Mouse (Mus musculus) kidney, postnatal 0 days (tissue): ENCODE data around the gene Slc35g1. TPM values are rescaled to one million over a fixed set of nuclear protein-coding genes. Genes with fewer than 3 reads are reported as not detected.
A peak's percentile ranks its signal among the peaks of the same experiment; 100 is the strongest.

Experiments
- ATAC-seq: fragments of 200-750 bp; cut with Nextera tagmentation; replicated peaks from 2 replicates; pipeline ENCODE4 v1.8.0; 2017; ENCODE audit warnings: low read depth, moderate number of reproducible peaks, moderate TSS enrichment, moderate library complexity; ENCODE audit not compliant: low FRiP score
- DNase-seq: peaks from one replicate; pipeline ENCODE4 v3.0.0-alpha.2; 2016; ENCODE audit warnings: low spot score
- H3K27ac ChIP-seq: fragments of 300-500 bp; sonication (generic); 2 replicates; pipeline ENCODE4 v1.5.1; 2014; ENCODE audit warnings: mild to moderate bottlenecking
- H3K27me3 ChIP-seq: fragments of 300-500 bp; sonication (generic); 2 replicates; pipeline ENCODE4 v1.6.1; 2014; ENCODE audit warnings: low read length, mixed read lengths; ENCODE audit not compliant: insufficient read depth
- H3K36me3 ChIP-seq: fragments of 300-500 bp; sonication (generic); 2 replicates; pipeline ENCODE4 v1.6.1; 2014; ENCODE audit warnings: low read length, mixed read lengths; ENCODE audit not compliant: insufficient read depth
- H3K4me1 ChIP-seq: fragments of 300-500 bp; sonication (generic); replicated peaks from 2 replicates; pipeline ENCODE4 v1.6.1; 2014; ENCODE audit warnings: antibody characterized with exemption, low read length, mixed read lengths; ENCODE audit not compliant: insufficient read depth
- H3K4me2 ChIP-seq: fragments of 300-500 bp; sonication (generic); 2 replicates; pipeline ENCODE4 v1.6.1; 2014; ENCODE audit warnings: mild to moderate bottlenecking, low read length, moderate library complexity, mixed read lengths
- H3K4me3 ChIP-seq: fragments of 300-500 bp; sonication (generic); replicated peaks from 2 replicates; pipeline ENCODE4 v1.5.1; 2014; ENCODE audit warnings: low read depth, low read length
- H3K9ac ChIP-seq: fragments of 300-500 bp; sonication (generic); 2 replicates; pipeline ENCODE4 v1.6.1; 2014; ENCODE audit warnings: low read depth, low read length
- H3K9me3 ChIP-seq: fragments of 300-500 bp; sonication (generic); replicated peaks from 2 replicates; pipeline ENCODE4 v1.6.1; 2016; ENCODE audit warnings: low read length, inconsistent platforms, mixed read lengths
- CTCF ChIP-seq: IDR thresholded peaks from 2 replicates; pipeline ENCODE4 v1.5.1; 2016; ENCODE audit warnings: antibody characterized with exemption, low read depth, mild to moderate bottlenecking, moderate library complexity
- WGBS: fragments of 180-500 bp; shearing (Covaris S2); extraction: QIAGEN DNeasy Blood & Tissue Kit; methylation state at CpG from one replicate; pipeline ENCODE4 v1.1.7; 2014; 5-methylcytosine and 5-hydroxymethylcytosine counted together
- polyA plus RNA-seq: library from polyadenylated mRNA; unstranded; fragments of >200 nt; fragmentation: Nextera tagmentation; extraction: Ambion mirVana; gene quantifications from 2 replicates; pipeline ENCODE4 v1.2.1, GENCODE M21; 2015

Slc35g1 gene
- polyA plus RNA-seq, 1 experiment from 2014 or later: 8.7 TPM

DNA sequence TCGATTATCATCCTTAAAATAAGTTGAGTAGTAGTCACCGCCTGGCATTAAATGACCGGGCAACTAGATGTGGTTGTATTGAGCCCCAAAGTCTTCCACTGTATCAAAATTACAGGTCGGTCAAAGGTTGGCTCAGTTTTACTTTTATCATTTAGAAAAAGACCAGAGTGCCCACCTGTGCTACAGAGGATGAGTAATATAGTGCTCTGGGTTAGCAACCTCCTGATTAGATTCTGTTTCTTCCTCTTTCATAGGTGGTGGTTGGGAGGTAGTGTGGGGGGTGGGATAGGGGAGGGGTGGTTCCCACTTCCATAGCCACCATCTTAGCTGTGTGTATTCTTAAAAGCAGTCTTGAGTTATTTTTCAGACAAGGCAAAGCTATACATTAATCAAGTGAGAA lies 7.9 kb upstream of the Slc35g1 start:
- no peak for TF ChIP-seq CTCF
- Histone ChIP-seq H3K4me1 (no peaks in the 10 kb centered on the region), H3K36me3 (no peaks in the 10 kb centered on the region), H3K4me2 (no peak overlapping the region), H3K27me3 (no peaks in the 10 kb centered on the region), H3K4me3 (no peak overlapping the region), H3K9me3 (no peaks in the 10 kb centered on the region), H3K27ac (no peak overlapping the region), H3K9ac (no peak overlapping the region)
- DNase-seq (no peak), ATAC-seq (no peak)
- WGBS: 94% methylated on average over 4 of the region's 4 CpGs

DNA sequence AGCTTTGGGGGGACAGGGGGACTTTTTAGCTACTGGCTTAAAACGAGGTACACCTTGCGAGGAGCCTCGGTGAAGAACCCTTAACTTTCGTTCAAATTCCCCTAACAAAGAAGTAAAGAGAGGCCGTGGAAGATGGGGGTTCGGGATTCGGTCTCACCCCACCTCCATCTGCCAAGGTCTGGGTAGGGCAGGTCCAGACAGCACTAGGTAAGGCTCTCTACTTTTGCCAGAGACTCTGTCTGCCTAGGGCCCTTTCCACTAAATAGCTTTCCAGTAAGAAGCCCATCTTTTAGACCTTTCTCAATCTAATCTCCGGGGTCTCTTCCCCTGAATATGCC lies 822 bp downstream of the Slc35g1 start:
- Histone ChIP-seq H3K9me3 (no peaks in the 10 kb centered on the region), H3K36me3 (no peaks in the 10 kb centered on the region), H3K4me3 (peak overlapping the region; percentile 55), H3K4me1 (no peaks in the 10 kb centered on the region), H3K27ac (peak overlapping the region; percentile 31; the same call in 1 of the 2 replicates), H3K9ac (peak overlapping the region; percentile 70), H3K4me2 (peak overlapping the region; percentile 92), H3K27me3 (no peaks in the 10 kb centered on the region)
- WGBS: 38% methylated on average over 8 of the region's 8 CpGs
- ATAC-seq: no peak
- DNase-seq: no peak
- TF ChIP-seq CTCF: no peak

DNA sequence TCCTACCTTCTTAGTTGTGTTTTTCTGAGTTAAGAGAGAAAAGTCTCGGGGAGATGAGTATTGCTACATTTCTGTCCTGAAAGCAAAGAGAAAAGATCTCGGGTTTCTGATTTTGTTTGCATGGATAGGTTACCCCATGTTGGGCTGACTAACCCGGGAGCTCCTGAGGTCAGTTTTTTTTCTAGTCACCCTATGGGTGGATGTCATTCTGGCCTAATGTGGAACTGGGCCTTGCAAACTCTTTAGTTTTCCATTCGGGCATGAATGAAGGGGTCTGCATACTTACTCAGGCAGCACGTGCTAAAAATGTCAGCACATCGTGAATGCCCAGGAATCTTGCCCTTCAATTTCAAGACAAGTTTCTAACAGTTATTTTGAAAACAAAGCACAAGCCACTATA lies 1.2 kb downstream of the Slc35g1 start:
- Histone ChIP-seq H3K9ac (no peak overlapping the region), H3K27ac (no peak overlapping the region), H3K27me3 (no peaks in the 10 kb centered on the region), H3K4me2 (peak overlapping the region; percentile 92), H3K9me3 (no peaks in the 10 kb centered on the region), H3K4me1 (no peaks in the 10 kb centered on the region), H3K36me3 (no peaks in the 10 kb centered on the region), H3K4me3 (peak overlapping the region; percentile 55; the same call in 1 of the 2 replicates)
- 40% methylated on average over 6 of the region's 6 CpGs for WGBS
- DNase-seq (no peak), ATAC-seq (no peak)
- TF ChIP-seq CTCF: no peak

DNA sequence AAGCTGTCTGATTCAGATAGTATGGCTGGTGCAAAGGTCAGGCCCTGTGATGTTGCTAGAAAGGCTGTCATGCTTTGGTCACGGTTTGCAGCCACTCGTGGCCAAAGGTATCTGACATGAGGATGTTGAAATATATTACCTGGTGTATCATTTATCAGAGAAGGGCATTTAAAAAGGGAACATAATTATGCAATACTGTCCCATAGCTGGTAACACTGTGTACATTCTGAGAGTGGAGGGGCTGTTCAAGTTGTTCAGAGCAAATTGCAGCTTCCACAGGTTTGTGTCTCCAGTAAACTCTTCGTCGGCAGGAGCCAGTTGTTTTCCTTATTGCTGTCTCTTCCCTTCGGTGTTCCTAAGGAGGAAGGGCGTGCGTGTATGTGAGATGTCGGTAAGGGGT lies 3.2 kb downstream of the Slc35g1 start:
- ATAC-seq (no peak), DNase-seq (no peak)
- Histone ChIP-seq H3K27ac (no peak overlapping the region), H3K9me3 (no peaks in the 10 kb centered on the region), H3K9ac (no peak overlapping the region), H3K4me2 (no peak overlapping the region), H3K4me1 (no peaks in the 10 kb centered on the region), H3K27me3 (no peaks in the 10 kb centered on the region), H3K36me3 (no peaks in the 10 kb centered on the region), H3K4me3 (no peak overlapping the region)
- TF ChIP-seq CTCF: no peak
- 73% methylated on average over 8 of the region's 8 CpGs for WGBS

DNA sequence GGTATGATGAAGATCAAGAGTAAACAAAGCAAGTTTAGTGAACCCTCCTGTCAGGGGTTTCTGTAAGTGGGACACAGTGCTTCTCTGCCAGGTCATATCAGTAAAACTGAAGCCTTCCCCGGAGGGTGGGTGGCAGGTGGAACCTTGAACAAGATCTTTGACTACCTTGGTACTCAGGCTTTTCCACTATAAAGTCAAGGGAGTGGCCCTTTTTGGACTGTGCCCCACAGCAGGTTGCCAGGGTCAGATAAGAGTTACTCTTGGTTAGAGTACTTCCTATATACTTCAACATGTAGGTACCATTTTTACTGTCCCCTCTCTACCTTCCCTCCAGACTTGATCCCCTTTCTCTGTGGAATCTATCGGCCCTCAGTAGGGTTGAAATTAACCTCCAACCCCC lies 5.1 kb downstream of the Slc35g1 start:
- 80% methylated on average over 2 of the region's 2 CpGs for WGBS
- H3K27me3 ChIP-seq: no peaks in the 10 kb centered on the region
- no peak overlapping the region for H3K9ac ChIP-seq
- DNase-seq (no peak), ATAC-seq (no peak)
- TF ChIP-seq CTCF: no peak
- H3K4me2 ChIP-seq: no peak overlapping the region
- H3K4me3 ChIP-seq: no peak overlapping the region
- H3K9me3 ChIP-seq: no peaks in the 10 kb centered on the region
- H3K27ac ChIP-seq: no peak overlapping the region
- no peaks in the 10 kb centered on the region for H3K4me1 ChIP-seq
- no peaks in the 10 kb centered on the region for H3K36me3 ChIP-seq

DNA sequence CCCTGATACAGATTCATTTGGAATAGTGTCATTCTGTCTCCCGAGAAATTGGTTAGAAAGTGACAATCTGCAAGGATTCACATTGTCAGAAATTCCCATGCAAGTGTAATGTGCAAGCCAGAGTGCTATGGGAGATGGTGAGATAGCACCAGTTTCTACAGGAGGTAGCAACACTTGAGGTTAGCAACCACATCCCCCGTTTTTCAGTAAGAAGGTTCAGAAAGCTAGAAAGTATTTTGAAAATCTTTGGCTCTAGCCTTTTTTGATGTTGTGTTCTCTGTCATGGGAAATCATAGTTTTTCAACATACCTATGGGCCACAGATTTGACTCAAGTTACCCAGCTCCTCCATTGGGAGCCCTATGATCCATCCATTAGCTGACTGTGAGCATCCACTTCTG lies 5.6 kb downstream of the Slc35g1 start:
- TF ChIP-seq CTCF: no peak
- H3K4me3 ChIP-seq: no peak overlapping the region
- DNase-seq (no peak), ATAC-seq (no peak)
- no peaks in the 10 kb centered on the region for H3K4me1 ChIP-seq
- no peak overlapping the region for H3K9ac ChIP-seq
- WGBS: 76% methylated on average over 2 of the region's 2 CpGs
- H3K27ac ChIP-seq: no peak overlapping the region
- H3K27me3 ChIP-seq: no peaks in the 10 kb centered on the region
- no peak overlapping the region for H3K4me2 ChIP-seq
- H3K9me3 ChIP-seq: no peaks in the 10 kb centered on the region
- H3K36me3 ChIP-seq: no peaks in the 10 kb centered on the region

DNA sequence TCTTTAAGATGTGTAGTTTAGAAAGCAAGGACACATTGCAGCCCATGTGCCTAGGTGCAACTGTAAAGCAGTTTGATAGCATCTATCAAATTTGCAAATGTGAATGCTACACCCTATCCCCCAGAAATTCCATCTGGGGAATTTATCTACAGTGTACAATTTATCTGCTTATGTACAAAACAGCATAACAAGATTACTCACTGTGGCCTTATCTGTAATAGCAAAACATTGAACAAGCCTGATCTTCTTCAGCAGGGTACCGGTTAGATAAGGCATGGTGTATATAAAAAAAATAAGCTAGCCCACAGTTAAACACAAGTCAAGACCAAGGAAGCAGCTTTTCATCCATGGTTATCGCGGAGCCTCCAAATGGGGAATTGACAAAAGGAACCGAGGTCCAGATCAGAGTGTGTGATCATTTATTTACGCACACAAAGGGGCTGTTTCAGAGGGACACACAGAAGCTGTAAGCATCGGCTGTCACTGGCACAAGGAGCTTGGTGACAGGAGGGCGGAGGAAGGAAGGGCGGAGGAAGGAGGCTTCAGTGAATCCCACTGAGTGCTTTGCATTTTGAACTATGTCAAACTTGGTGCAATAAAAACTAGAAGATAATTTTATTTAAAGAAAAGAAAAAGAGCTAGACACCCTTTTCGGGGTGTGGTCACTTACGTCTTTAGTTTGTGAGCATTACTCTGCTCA lies 14.7 kb downstream of the Slc35g1 start:
- 91% methylated on average over 10 of the region's 10 CpGs for WGBS
- Histone ChIP-seq H3K9me3 (no peaks in the 10 kb centered on the region), H3K27me3 (no peaks in the 10 kb centered on the region), H3K36me3 (no peaks in the 10 kb centered on the region), H3K27ac (no peak overlapping the region), H3K4me3 (no peak overlapping the region), H3K4me1 (no peaks in the 10 kb centered on the region), H3K9ac (no peak overlapping the region), H3K4me2 (no peak overlapping the region)
- no peak for DNase-seq
- no peak for ATAC-seq
- TF ChIP-seq CTCF: no peak
